Mouse (Mus musculus) forebrain, embryonic 11.5 days (tissue): Measurements from ENCODE around the gene Smco4. TPM values are rescaled to one million over a fixed set of nuclear protein-coding genes. Genes with fewer than 3 reads are reported as not detected.
A peak's percentile ranks its signal among the peaks of the same experiment; 100 is the strongest.

Experiments used
- ATAC-seq: fragments of 200-750 bp; cut with Nextera tagmentation; replicated peaks from 2 replicates; pipeline ENCODE4 v1.8.0; 2017; ENCODE audit warnings: moderate TSS enrichment; ENCODE audit not compliant: low FRiP score
- DNase-seq: peaks from one replicate; pipeline ENCODE4 v3.0.0-alpha.2; 2017; ENCODE audit warnings: low spot score
- H3K27ac ChIP-seq: fragments of 300-500 bp; sonication (generic); 2 replicates; pipeline ENCODE4 v1.5.1; 2014; ENCODE audit warnings: low read depth, low read length
- H3K27me3 ChIP-seq: fragments of 300-500 bp; sonication (generic); 2 replicates; pipeline ENCODE4 v1.6.1; 2014; ENCODE audit warnings: mild to moderate bottlenecking, low read length, mixed read lengths; ENCODE audit not compliant: control insufficient read depth, insufficient read depth
- H3K36me3 ChIP-seq: fragments of 300-500 bp; sonication (generic); 2 replicates; pipeline ENCODE4 v1.6.1; 2014; ENCODE audit warnings: mild to moderate bottlenecking, low read length, moderate library complexity, mixed read lengths; ENCODE audit not compliant: control insufficient read depth, insufficient read depth
- H3K4me1 ChIP-seq: fragments of 300-500 bp; sonication (generic); replicated peaks from 2 replicates; pipeline ENCODE4 v1.6.1; 2014; ENCODE audit warnings: low read length, mixed read lengths; ENCODE audit not compliant: control insufficient read depth, insufficient read depth
- H3K4me2 ChIP-seq: fragments of 300-500 bp; sonication (generic); 2 replicates; pipeline ENCODE4 v1.6.1; 2014; ENCODE audit warnings: low read depth, mild to moderate bottlenecking, low read length, moderate library complexity, mixed read lengths; ENCODE audit not compliant: severe bottlenecking
- H3K4me3 ChIP-seq: fragments of 300-500 bp; sonication (generic); 2 replicates; pipeline ENCODE4 v1.5.1; 2014; ENCODE audit warnings: low read depth, low read length
- H3K9ac ChIP-seq: fragments of 300-500 bp; sonication (generic); 2 replicates; pipeline ENCODE4 v1.6.1; 2014; ENCODE audit warnings: low read length
- H3K9me3 ChIP-seq: fragments of 300-500 bp; sonication (generic); 2 replicates; pipeline ENCODE4 v1.6.1; 2016; ENCODE audit warnings: low read length, mixed read lengths; ENCODE audit not compliant: control insufficient read depth
- WGBS: fragments of 180-500 bp; shearing (Covaris S2); extraction: QIAGEN DNeasy Blood & Tissue Kit; methylation state at CpG from one replicate; pipeline ENCODE4 v1.1.7; 2014; 5-methylcytosine and 5-hydroxymethylcytosine counted together
- polyA plus RNA-seq: library from polyadenylated mRNA; unstranded; fragments of >200 nt; fragmentation: Nextera tagmentation; extraction: Ambion mirVana; gene quantifications from 2 replicates; pipeline ENCODE4 v1.2.1, GENCODE M21; 2014

Gene Smco4
- polyA plus RNA-seq, 1 experiment from 2014 or later, result 3.3 TPM

DNA sequence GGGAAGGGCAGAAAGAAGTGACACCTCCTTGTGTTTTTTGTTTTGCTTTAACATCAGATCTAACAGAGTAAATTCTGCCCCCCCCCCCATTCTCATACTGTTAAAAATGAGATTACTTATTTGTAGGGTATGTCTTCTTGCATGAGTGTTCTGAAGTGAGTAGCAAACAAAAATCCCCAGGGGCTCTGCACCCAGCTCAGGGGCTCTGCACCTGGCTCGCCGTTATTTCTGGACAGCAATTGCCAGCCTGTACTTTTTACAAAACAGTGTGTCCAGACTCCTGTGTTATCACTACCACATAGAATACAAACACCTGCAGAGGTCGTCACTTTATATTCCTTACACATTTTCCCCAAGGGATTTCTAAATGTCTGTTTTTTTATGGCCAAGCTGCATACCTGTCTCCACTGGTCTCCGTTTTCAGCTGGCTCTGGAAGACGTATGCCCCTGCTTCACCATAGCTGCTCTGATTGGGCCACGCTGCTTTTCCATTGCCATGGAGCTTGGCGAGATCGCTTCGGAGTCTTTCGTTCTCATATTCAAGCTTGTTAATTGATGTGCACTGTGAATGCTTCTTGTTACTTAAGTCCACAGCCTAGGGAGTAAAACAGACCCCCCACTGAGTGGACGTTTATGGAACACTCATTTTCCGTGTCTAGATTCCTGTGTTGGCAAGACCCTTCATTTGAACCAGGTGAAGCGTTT is 81.7 kb downstream of the Smco4 start:
- Histone ChIP-seq H3K4me3 (no peak overlapping the region), H3K27ac (no peak overlapping the region), H3K9me3 (no peaks in the 10 kb centered on the region), H3K4me1 (no peaks in the 10 kb centered on the region), H3K4me2 (no peak overlapping the region), H3K9ac (no peak overlapping the region), H3K36me3 (no peaks in the 10 kb centered on the region), H3K27me3 (no peaks in the 10 kb centered on the region)
- ATAC-seq (0 out of 2 replicates have a peak, but pooled peaks have one; percentile 39), DNase-seq (no peak)
- WGBS, result 69% methylated on average over 13 of the region's 13 CpGs

DNA sequence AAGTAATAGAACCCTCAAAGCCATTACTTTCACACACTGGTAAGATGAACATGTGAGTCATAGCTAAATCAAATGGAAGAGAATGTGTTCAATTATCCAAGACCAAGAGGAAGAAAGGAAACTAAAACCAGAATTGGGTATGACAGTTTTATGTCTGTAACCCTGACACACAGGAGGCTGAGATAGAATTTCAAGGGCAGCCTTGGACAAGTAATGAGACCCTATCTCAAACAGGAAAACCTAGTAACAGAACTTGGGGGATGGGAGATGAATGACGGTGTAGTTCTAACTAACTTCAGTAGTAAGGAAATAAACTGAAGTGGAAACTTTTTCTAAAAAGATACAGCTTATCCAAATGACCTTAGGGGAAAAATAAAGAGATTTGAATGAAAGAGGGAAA is 85.2 kb downstream of the Smco4 start:
- no peak for ATAC-seq
- Histone ChIP-seq H3K9ac (no peak overlapping the region), H3K27ac (no peak overlapping the region), H3K36me3 (no peaks in the 10 kb centered on the region), H3K27me3 (no peaks in the 10 kb centered on the region), H3K9me3 (no peaks in the 10 kb centered on the region), H3K4me3 (no peak overlapping the region), H3K4me2 (no peak overlapping the region), H3K4me1 (no peaks in the 10 kb centered on the region)
- WGBS, result 66% methylated on average over 1 of the region's 1 CpGs
- DNase-seq, result no peak

DNA sequence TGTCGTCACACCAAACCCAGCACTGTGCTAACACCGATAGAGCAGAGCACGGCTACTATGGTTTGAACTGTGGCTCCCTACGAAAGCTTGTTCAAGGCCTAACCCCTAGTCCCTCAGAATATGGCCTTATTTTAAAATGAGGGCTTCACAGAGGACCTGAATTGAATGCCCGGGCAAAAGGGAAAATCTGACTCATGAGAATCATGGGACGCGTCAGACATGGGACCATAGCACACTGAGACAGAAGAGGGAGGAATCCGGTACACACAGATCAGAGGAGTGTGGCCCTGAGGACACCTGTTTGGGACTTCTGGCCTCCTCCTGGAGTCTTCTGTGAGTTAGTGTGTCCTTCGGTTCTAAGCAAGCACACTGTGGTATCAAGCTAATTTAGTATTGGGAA is 85.7 kb downstream of the Smco4 start:
- ATAC-seq (no peak), DNase-seq (no peak)
- Histone ChIP-seq H3K36me3 (no peaks in the 10 kb centered on the region), H3K9me3 (no peaks in the 10 kb centered on the region), H3K4me1 (no peaks in the 10 kb centered on the region), H3K27me3 (no peaks in the 10 kb centered on the region), H3K27ac (no peak overlapping the region), H3K9ac (no peak overlapping the region), H3K4me2 (no peak overlapping the region), H3K4me3 (no peak overlapping the region)
- WGBS, result 92% methylated on average over 9 of the region's 9 CpGs

DNA sequence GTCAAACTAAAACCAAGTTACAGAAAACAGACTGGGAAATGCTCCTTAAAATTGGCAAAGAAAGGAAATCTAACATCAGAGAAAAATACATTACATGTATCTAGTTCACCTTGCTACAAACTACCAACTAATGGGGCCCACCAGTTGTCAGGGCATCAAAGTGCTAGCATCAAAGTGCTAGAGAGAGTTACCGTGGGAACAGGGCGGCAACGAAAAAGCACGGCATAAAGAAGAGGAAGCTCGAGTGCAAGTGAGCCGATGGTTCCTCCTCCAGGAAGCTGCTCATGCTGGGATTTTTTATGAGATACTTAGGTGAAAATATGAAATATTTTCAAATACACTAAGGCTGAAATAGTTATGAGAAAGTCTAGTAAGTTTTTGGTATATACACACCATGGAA is 86.9 kb downstream of the Smco4 start:
- no peaks in the 10 kb centered on the region for H3K9me3 ChIP-seq
- H3K4me3 ChIP-seq, result no peak overlapping the region
- WGBS, result 70% methylated on average over 6 of the region's 6 CpGs
- no peaks in the 10 kb centered on the region for H3K4me1 ChIP-seq
- H3K27ac ChIP-seq, result no peak overlapping the region
- ATAC-seq (no peak), DNase-seq (no peak)
- H3K4me2 ChIP-seq, result no peak overlapping the region
- H3K9ac ChIP-seq, result no peak overlapping the region
- H3K27me3 ChIP-seq, result no peaks in the 10 kb centered on the region
- H3K36me3 ChIP-seq, result no peaks in the 10 kb centered on the region

DNA sequence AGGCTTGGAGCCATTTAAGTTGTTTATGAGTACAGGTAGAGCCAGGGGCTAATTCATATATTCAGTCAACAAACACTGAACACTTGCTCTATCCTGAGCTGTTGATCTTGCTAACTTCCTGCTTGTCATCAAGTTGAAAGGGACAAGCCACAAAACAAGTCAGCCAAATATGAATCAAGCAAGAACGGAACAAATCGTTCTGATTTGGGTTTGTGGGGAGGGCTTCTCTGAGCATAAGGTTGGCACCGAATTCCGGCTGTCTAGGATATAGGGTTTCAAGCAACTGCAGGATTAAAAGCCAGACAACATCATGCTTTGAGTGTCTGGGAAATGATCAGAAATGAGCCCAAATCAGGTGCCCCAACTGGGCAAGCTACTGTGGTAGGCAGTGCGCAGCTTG is 88.8 kb downstream of the Smco4 start:
- no peaks in the 10 kb centered on the region for H3K36me3 ChIP-seq
- no peak for ATAC-seq
- H3K4me3 ChIP-seq, result no peak overlapping the region
- H3K4me2 ChIP-seq, result no peak overlapping the region
- DNase-seq, result no peak
- H3K9ac ChIP-seq, result no peak overlapping the region
- H3K27ac ChIP-seq, result no peak overlapping the region
- no peaks in the 10 kb centered on the region for H3K4me1 ChIP-seq
- H3K27me3 ChIP-seq, result no peaks in the 10 kb centered on the region
- WGBS, result 96% methylated on average over 5 of the region's 5 CpGs
- H3K9me3 ChIP-seq, result no peaks in the 10 kb centered on the region

DNA sequence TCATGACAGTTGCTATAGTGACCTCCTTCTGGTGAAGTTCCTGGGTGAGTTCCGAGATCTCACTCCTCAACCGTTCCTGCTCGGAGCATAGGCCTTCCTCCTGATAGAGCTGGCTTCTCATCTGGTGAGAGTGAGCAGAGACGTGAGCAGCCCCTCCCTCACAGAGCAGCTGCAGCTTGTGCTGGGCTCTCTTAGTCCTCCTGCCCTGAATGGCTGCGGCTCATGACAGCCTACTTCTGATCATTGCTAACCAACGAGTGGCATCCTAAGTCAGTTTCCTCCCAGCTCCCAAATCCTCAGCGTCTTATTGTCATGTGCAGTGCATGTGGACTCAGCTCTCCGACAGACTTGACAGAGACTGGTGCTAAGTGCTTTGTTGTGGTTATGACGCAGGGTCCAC is 91.0 kb downstream of the Smco4 start:
- no peak for DNase-seq

DNA sequence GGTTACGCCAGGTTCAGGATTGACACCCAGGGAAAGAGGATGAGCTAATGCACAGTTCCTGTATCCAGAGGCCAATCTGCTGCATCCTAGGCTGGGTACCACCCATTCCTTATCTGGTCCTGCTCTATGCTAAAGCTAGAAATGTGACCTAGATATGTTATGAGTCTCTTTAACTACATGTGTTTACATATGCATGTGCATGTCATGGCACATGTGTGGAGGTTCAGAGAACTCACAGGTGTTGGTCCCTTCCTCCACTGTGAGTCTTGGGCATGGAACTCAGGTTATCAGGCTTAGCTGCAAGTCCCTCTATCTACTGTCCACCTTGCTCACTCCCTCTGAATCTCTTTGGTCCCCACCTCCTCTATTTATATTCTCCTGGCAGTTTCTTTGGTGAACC is 92.7 kb downstream of the Smco4 start:
- no peak overlapping the region for H3K4me2 ChIP-seq
- no peak overlapping the region for H3K27ac ChIP-seq
- H3K9ac ChIP-seq, result no peak overlapping the region
- H3K4me3 ChIP-seq, result no peak overlapping the region
- 90% methylated on average over 1 of the region's 1 CpGs for WGBS
- DNase-seq (no peak), ATAC-seq (no peak)
- no peaks in the 10 kb centered on the region for H3K4me1 ChIP-seq
- H3K9me3 ChIP-seq, result no peaks in the 10 kb centered on the region
- H3K36me3 ChIP-seq, result no peaks in the 10 kb centered on the region
- H3K27me3 ChIP-seq, result no peaks in the 10 kb centered on the region

More for the DNA sequence above, 91.0 kb downstream of the Smco4 start:
- H3K9ac ChIP-seq, result no peak overlapping the region
- no peak overlapping the region for H3K4me2 ChIP-seq
- no peak overlapping the region for H3K4me3 ChIP-seq
- H3K27me3 ChIP-seq, result no peaks in the 10 kb centered on the region
- no peak overlapping the region for H3K27ac ChIP-seq
- H3K36me3 ChIP-seq, result no peaks in the 10 kb centered on the region
- ATAC-seq, result no peak
- H3K4me1 ChIP-seq, result no peaks in the 10 kb centered on the region
- 90% methylated on average over 9 of the region's 9 CpGs for WGBS
- no peaks in the 10 kb centered on the region for H3K9me3 ChIP-seq

DNA sequence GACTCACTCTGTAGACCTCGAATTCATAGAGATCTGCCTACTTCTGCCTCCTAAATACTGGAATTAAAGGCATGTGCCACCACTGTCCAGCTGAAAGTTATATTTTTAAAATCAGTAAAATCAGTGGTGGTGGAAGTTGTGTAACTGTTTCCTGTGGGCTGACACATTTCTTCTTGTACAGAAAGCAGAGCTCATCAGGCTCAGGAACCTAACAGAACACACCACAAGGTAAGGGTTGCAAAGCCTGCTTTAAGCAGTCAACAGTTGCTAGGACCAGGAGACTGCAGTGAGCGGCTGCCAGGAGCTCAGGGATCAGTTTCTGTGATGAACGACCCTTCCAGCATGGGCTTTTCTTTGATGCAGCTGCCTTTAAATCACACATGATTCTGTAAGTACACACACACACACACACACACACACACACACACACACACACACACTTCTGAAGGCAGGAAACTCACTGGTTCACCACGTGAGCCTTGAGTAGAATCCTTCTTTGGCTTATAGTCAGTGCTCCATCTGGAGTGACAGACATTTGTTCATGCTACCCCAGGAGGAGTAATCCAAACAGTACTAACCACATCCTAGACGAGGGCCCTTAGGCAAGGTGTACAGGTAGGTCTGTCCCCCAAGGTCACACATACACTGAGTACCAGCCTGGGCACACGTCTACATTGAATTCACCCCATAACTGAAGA is 94.1 kb downstream of the Smco4 start:
- DNase-seq, result no peak
- H3K9ac ChIP-seq, result no peak overlapping the region
- no peaks in the 10 kb centered on the region for H3K4me1 ChIP-seq
- 85% methylated on average over 6 of the region's 6 CpGs for WGBS
- H3K27ac ChIP-seq, result no peak overlapping the region
- H3K4me2 ChIP-seq, result no peak overlapping the region
- no peaks in the 10 kb centered on the region for H3K9me3 ChIP-seq
- H3K4me3 ChIP-seq, result no peak overlapping the region
- no peaks in the 10 kb centered on the region for H3K27me3 ChIP-seq
- H3K36me3 ChIP-seq, result no peaks in the 10 kb centered on the region
- no peak for ATAC-seq

DNA sequence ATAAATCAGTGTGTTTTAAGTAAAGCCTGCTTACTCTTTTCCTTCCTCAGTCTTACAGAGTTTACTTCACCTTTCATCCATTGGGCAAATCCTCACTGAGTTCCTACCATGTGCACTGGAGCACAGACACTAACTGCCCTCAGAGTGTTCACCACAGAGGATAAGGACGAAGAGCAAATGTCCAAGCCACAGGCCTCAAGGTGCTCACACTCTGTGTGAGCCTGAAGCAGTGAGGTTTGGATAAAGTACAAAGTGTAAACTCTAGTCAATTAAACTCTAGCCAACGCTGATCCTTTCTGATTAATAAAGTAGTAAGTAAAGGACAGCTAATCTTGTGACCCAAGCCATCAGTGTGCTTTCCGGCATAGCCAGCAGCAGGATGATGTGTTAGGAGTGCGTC is 100.9 kb downstream of the Smco4 start:
- Histone ChIP-seq H3K4me1 (no peaks in the 10 kb centered on the region), H3K9ac (no peak overlapping the region), H3K36me3 (no peaks in the 10 kb centered on the region), H3K4me3 (no peak overlapping the region), H3K27me3 (no peaks in the 10 kb centered on the region), H3K9me3 (no peaks in the 10 kb centered on the region), H3K27ac (no peak overlapping the region), H3K4me2 (no peak overlapping the region)
- 81% methylated on average over 4 of the region's 4 CpGs for WGBS
- no peak for ATAC-seq
- no peak for DNase-seq
